Mouse (Mus musculus): ENCODE data around the gene Uqcc1. TPM values are rescaled to one million over a fixed set of nuclear protein-coding genes. Genes with fewer than 3 reads are reported as not detected.
A peak's percentile ranks its signal among the peaks of the same experiment; 100 is the strongest.
"Not testable (repeated sequence)": the region's sequence is repeated elsewhere in the genome, so short reads cannot be mapped to it uniquely, and the experiment has no call there.

Uqcc1 gene
- polyA plus RNA-seq, 2 experiments: 17.4 to 25.6 TPM

DNA sequence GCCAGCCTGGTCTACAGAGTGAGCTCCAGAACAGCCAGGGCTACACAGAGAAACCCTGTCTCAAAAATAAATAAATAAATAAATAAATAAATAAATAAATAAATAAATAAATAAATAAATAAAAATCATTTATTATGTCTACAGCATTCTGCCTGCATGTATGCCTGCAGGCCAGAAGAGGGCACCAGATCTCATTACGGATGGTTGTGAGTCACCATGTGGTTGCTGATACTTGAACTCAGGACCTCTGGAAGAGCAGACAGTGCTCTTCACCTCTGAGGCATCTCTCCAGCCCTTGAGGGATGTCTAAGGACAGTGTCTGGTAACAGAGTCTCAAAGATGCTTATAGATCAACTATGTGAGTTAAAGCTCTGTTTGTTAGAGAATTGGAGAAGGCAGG is 98.0 kb downstream of the Uqcc1 start:
- TF ChIP-seq CTCF (IDR thresholded peaks at IDR 0.05; ENCODE audit: low read depth): peak; percentile 59
- not testable (repeated sequence) for H3K4me3 ChIP-seq (ENCODE audit: insufficient read depth in 1 of 2, low read depth in 2 of 2, low read length in 2 of 2); H3K27me3 ChIP-seq (ENCODE audit: control insufficient read depth, insufficient read depth, low read length); H3K4me2 ChIP-seq (ENCODE audit: low read depth); H3K27ac ChIP-seq; DNase-seq (ENCODE audit: low read depth in 3 of 3, low spot score in 3 of 3); H3K36me3 ChIP-seq (replicated peaks; ENCODE audit: control insufficient read depth, insufficient read depth, low read depth); H3K9me3 ChIP-seq (ENCODE audit: control insufficient read depth, low read length); ATAC-seq (ENCODE audit: insufficient read depth); H3K4me1 ChIP-seq (replicated peaks; ENCODE audit: control insufficient read depth in 2 of 2, insufficient read depth in 2 of 2, low read length in 1 of 2); H3K9ac ChIP-seq (replicated peaks)
- 57% methylated on average over 1 of the region's 1 CpGs for WGBS (ENCODE audit: insufficient replicate concordance)

DNA sequence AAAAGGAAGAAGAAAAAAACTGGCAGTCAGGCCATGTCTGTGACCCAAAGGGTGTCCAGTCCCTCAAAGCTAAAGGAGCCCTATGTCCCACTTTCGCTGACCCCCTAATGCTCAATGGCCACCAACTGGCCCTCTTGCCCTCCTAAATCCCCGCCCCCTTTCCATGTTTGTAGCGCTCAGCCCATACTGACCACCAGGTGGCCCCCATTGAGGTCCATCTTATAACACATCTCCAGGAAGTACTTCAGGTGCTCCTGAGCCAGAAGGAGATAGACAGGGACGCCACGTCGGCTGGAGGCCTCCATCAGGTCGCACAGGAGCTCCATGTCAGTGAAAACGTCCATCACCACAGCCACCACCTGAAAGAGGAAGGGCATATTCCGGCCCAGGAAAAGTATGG is 98.8 kb downstream of the Uqcc1 start:
- DNase-seq (ENCODE audit: low read depth in 3 of 3, low spot score in 3 of 3): no peak
- 35% methylated on average over 9 of the region's 9 CpGs for WGBS (ENCODE audit: insufficient replicate concordance)
- H3K4me3 ChIP-seq (ENCODE audit: insufficient read depth in 1 of 2, low read depth in 2 of 2, low read length in 2 of 2): no peak overlapping the region

DNA sequence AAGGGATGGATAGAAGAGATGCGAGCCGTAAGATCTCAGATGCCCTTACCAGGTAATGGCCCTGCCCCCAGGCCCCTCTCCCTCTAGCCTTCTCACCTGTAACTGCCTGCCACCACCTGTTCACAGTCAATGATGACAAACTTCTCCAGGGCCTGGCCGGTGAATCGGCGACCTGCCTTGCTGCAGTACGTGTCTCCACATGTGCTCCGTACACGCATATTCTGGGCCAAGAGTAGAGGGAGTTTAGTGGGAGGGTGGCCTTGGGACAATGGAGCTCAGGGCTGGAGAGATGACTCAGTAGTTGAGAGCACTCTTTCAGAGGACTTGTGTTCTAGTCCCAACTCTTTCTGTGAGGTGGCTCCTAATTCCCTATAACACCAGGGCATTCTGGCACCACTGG is 99.3 kb downstream of the Uqcc1 start:
- no peak for ATAC-seq (ENCODE audit: insufficient read depth)
- no peak for DNase-seq (ENCODE audit: low read depth in 3 of 3, low spot score in 3 of 3)
- Histone ChIP-seq H3K36me3 (replicated peaks; ENCODE audit: control insufficient read depth, insufficient read depth, low read depth) (no peaks in the 10 kb centered on the region), H3K27ac (no peak overlapping the region), H3K4me1 (replicated peaks; ENCODE audit: control insufficient read depth in 2 of 2, insufficient read depth in 2 of 2, low read length in 1 of 2) (peaks cover 10 to 11% of the 10 kb centered on the region in 2 experiments), H3K9ac (replicated peaks) (no peak overlapping the region), H3K27me3 (ENCODE audit: control insufficient read depth, insufficient read depth, low read length) (no peaks in the 10 kb centered on the region), H3K4me3 (ENCODE audit: insufficient read depth in 1 of 2, low read depth in 2 of 2, low read length in 2 of 2) (no peak overlapping the region), H3K4me2 (ENCODE audit: low read depth) (no peak overlapping the region), H3K9me3 (ENCODE audit: control insufficient read depth, low read length) (no peaks in the 10 kb centered on the region)
- no peak for TF ChIP-seq EP300 (IDR thresholded peaks at IDR 0.05; ENCODE audit: low read depth)
- no peak for TF ChIP-seq CTCF (IDR thresholded peaks at IDR 0.05; ENCODE audit: low read depth)
- 75% methylated on average over 8 of the region's 8 CpGs for WGBS (ENCODE audit: insufficient replicate concordance)

More for the DNA sequence above, 98.8 kb downstream of the Uqcc1 start:
- no peaks in the 10 kb centered on the region for H3K36me3 ChIP-seq (replicated peaks; ENCODE audit: control insufficient read depth, insufficient read depth, low read depth)
- ATAC-seq (ENCODE audit: insufficient read depth): no peak
- no peak overlapping the region for H3K4me2 ChIP-seq (ENCODE audit: low read depth)
- no peaks in the 10 kb centered on the region for H3K9me3 ChIP-seq (ENCODE audit: control insufficient read depth, low read length)
- TF ChIP-seq EP300 (IDR thresholded peaks at IDR 0.05; ENCODE audit: low read depth) (no peak), CTCF (IDR thresholded peaks at IDR 0.05; ENCODE audit: low read depth) (peak; percentile 57)
- H3K27ac ChIP-seq: no peak overlapping the region
- H3K27me3 ChIP-seq (ENCODE audit: control insufficient read depth, insufficient read depth, low read length): no peaks in the 10 kb centered on the region
- no peak overlapping the region for H3K9ac ChIP-seq (replicated peaks)
- H3K4me1 ChIP-seq (replicated peaks; ENCODE audit: control insufficient read depth in 2 of 2, insufficient read depth in 2 of 2, low read length in 1 of 2): peaks cover 10 to 11% of the 10 kb centered on the region in 2 experiments

DNA sequence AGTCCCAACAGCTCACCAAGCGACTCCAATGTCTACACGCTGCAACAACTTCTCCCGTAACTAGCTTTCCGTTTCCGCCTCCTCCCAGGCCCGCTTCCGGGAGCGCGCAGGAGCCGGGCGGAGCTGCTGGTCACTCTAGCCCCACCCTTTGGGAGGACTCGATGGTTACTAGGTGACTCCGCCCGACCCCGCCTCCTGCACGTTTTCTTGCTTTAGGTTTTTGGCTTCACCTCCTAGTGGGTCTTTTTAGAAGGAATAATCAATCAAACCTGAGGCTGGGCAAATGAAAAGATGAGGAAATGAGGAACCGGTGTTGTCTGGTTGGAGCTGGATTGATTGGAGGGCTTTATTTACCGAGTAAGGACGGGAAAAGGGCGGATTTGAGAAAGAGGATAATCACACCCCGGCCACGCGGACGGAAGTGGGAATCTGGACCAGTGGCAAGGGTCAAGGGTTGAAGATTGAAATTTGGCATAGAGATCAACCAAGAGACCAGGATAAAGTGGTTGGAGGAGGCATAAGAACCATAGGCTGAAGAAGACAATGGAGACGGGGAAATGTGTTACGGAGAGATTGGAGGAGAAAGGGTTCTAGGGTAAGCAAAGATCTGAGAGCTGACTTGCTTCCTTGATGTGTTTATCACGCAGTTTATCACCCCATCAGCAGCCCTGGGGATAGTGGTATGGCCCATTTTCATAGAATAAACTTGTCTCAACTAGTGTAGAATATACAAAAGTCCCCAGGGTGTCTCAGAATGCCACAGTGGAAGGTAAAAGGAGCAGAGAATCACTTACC is 103.3 kb downstream of the Uqcc1 start, which contains the start of gene Eif6:
Gene Eif6, minus strand, starts transcription at position 296 of the 795 bp plus-strand sequence.
- peak within 1 kb of the TSS; percentile 82 for H3K27ac ChIP-seq
- no peaks in the 10 kb centered on the region for H3K27me3 ChIP-seq (ENCODE audit: control insufficient read depth, insufficient read depth, low read length)
- TF ChIP-seq EP300 (IDR thresholded peaks at IDR 0.05; ENCODE audit: low read depth) (no peak), CTCF (IDR thresholded peaks at IDR 0.05; ENCODE audit: low read depth) (0 out of 2 replicates have a peak, but pooled peaks have one; percentile 4)
- peak within 1 kb of the TSS; percentile 91 to 99 for H3K4me3 ChIP-seq (ENCODE audit: insufficient read depth in 1 of 2, low read depth in 2 of 2, low read length in 2 of 2)
- peaks cover 20% of the 10 kb centered on the region for H3K36me3 ChIP-seq (replicated peaks; ENCODE audit: control insufficient read depth, insufficient read depth, low read depth)
- H3K9ac ChIP-seq (replicated peaks): peak within 1 kb of the TSS; percentile 91
- ATAC-seq (ENCODE audit: insufficient read depth): peak; percentile 87
- peak; percentile 76 to 88 (median 77) for DNase-seq (ENCODE audit: low read depth in 3 of 3, low spot score in 3 of 3)
- WGBS (ENCODE audit: insufficient replicate concordance): 3% methylated on average over 27 of the region's 27 CpGs
- H3K4me2 ChIP-seq (ENCODE audit: low read depth): peak within 1 kb of the TSS; percentile 94
- no peaks in the 10 kb centered on the region for H3K9me3 ChIP-seq (ENCODE audit: control insufficient read depth, low read length)
- H3K4me1 ChIP-seq (replicated peaks; ENCODE audit: control insufficient read depth in 2 of 2, insufficient read depth in 2 of 2, low read length in 1 of 2): peaks cover 16% of the 10 kb centered on the region in 2 experiments

DNA sequence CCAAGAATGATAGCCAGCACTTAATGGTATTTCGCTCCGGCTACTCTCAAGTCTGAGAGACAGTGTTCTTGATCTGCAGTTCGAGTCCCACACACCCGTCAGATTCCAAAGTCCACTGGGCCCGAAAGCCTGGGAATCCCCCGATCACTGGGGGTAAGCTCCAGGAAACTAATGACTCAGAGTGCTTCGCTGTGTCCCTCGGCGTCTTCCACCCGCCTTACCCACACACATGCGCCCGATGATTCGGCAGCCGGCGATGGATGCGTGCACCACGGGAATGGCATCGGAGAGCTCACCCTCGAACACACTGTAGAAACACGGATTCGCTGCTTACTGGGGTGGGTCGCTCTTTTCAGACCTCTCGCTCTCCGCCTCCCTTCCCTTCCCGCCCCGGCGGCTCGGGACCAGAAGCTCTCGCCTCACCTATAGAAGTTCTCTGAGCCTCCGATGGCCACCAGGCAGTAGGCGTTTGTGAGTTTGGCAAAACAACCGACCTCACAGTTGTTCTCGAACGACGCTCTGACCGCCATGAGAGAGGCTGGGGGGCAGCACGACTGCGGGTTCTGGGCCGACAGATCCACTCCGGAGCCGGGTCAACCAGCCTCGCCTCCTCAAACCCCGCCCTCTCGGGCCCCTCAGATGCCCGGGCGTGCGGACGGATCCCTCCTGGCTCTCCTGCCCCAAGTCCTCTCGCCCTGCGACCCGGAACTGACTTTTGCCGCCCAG is 104.0 kb downstream of the Uqcc1 start:
- Histone ChIP-seq H3K27me3 (ENCODE audit: control insufficient read depth, insufficient read depth, low read length) (no peaks in the 10 kb centered on the region), H3K4me3 (ENCODE audit: insufficient read depth in 1 of 2, low read depth in 2 of 2, low read length in 2 of 2) (peak overlapping the region; percentile 91 to 99), H3K36me3 (replicated peaks; ENCODE audit: control insufficient read depth, insufficient read depth, low read depth) (peaks cover 20% of the 10 kb centered on the region), H3K9me3 (ENCODE audit: control insufficient read depth, low read length) (no peaks in the 10 kb centered on the region), H3K4me1 (replicated peaks; ENCODE audit: control insufficient read depth in 2 of 2, insufficient read depth in 2 of 2, low read length in 1 of 2) (peaks cover 16% of the 10 kb centered on the region in 2 experiments), H3K9ac (replicated peaks) (peak overlapping the region; percentile 91), H3K4me2 (ENCODE audit: low read depth) (peak overlapping the region; percentile 94), H3K27ac (peak overlapping the region; percentile 82)
- peak; percentile 18; the same call in 1 of the 2 replicates for ATAC-seq (ENCODE audit: insufficient read depth)
- TF ChIP-seq CTCF (IDR thresholded peaks at IDR 0.05; ENCODE audit: low read depth) (no peak), EP300 (IDR thresholded peaks at IDR 0.05; ENCODE audit: low read depth) (no peak)
- 1% methylated on average over 52 of the region's 52 CpGs for WGBS (ENCODE audit: insufficient replicate concordance)
- DNase-seq (ENCODE audit: low read depth in 3 of 3, low spot score in 3 of 3): no peak
